Mouse (Mus musculus): ENCODE results near the gene Pitpnc1. TPM values are rescaled to one million over a fixed set of nuclear protein-coding genes. Genes with fewer than 3 reads are reported as not detected.

Gene Pitpnc1
- polyA plus RNA-seq, 1 experiment from 2014 or later: 46.7 TPM

GRCm38 (mm10) chr11:107465041-107465440, 5.5 kb downstream of the Pitpnc1 start:
- Histone ChIP-seq H3K9me3 (no peaks in the 10 kb centered on the region), H3K27me3 (no peaks in the 10 kb centered on the region), H3K27ac (replicated peaks) (no peak overlapping the region), H3K9ac (replicated peaks) (no peak overlapping the region), H3K4me1 (peaks cover 26% of the 10 kb centered on the region), H3K4me3 (no peak overlapping the region), H3K36me3 (0 out of 2 replicates have a peak, but pooled peaks cover 3% of the 10 kb centered on the region), H3K4me2 (replicated peaks) (no peak overlapping the region)
- ATAC-seq (replicated peaks): no peak
- 93% methylated on average over 4 of the region's 4 CpGs for WGBS

- 60% methylated on average over 6 of the region's 6 CpGs for WGBS
- no peak overlapping the region for H3K4me3 ChIP-seq
- no peak overlapping the region for H3K27ac ChIP-seq (replicated peaks)
Measured at GRCm38 (mm10) chr11:107464141-107464540, 6.4 kb downstream of the Pitpnc1 start.

GRCm38 (mm10) chr11:107463251-107463681, 7.2 kb downstream of the Pitpnc1 start:
- Histone ChIP-seq H3K36me3 (0 out of 2 replicates have a peak, but pooled peaks cover 3% of the 10 kb centered on the region), H3K9ac (replicated peaks) (no peak overlapping the region), H3K9me3 (no peaks in the 10 kb centered on the region), H3K4me1 (peaks cover 23% of the 10 kb centered on the region), H3K27me3 (no peaks in the 10 kb centered on the region), H3K27ac (replicated peaks) (no peak overlapping the region), H3K4me3 (no peak overlapping the region), H3K4me2 (replicated peaks) (no peak overlapping the region)
- ATAC-seq (replicated peaks): no peak
- WGBS: 95% methylated on average over 12 of the region's 12 CpGs

More at GRCm38 (mm10) chr11:107464141-107464540, 6.4 kb downstream of the Pitpnc1 start:
- Histone ChIP-seq H3K9me3 (no peaks in the 10 kb centered on the region), H3K4me1 (peaks cover 30% of the 10 kb centered on the region), H3K4me2 (replicated peaks) (no peak overlapping the region), H3K9ac (replicated peaks) (no peak overlapping the region), H3K27me3 (no peaks in the 10 kb centered on the region), H3K36me3 (0 out of 2 replicates have a peak, but pooled peaks cover 3% of the 10 kb centered on the region)
- no peak for ATAC-seq (replicated peaks)

GRCm38 (mm10) chr11:107462478-107462877, 8.0 kb downstream of the Pitpnc1 start:
- H3K9me3 ChIP-seq: no peaks in the 10 kb centered on the region
- no peak overlapping the region for H3K27ac ChIP-seq (replicated peaks)
- no peak overlapping the region for H3K4me2 ChIP-seq (replicated peaks)
- H3K9ac ChIP-seq (replicated peaks): no peak overlapping the region
- no peaks in the 10 kb centered on the region for H3K27me3 ChIP-seq
- 0 out of 2 replicates have a peak, but pooled peaks cover 3% of the 10 kb centered on the region for H3K36me3 ChIP-seq
- H3K4me3 ChIP-seq: no peak overlapping the region
- WGBS: 96% methylated on average over 3 of the region's 3 CpGs
- ATAC-seq (replicated peaks): no peak
- peaks cover 20% of the 10 kb centered on the region for H3K4me1 ChIP-seq

GRCm38 (mm10) chr11:107459828-107460227, 10.7 kb downstream of the Pitpnc1 start:
- H3K36me3 ChIP-seq: 0 out of 2 replicates have a peak, but pooled peaks cover 3% of the 10 kb centered on the region
- 0 out of 2 replicates have a peak overlapping the region, but pooled peaks have one; percentile 10 for H3K27ac ChIP-seq (replicated peaks)
- no peak overlapping the region for H3K4me3 ChIP-seq
- H3K4me1 ChIP-seq: peaks cover 10% of the 10 kb centered on the region; the same call in 1 of the 2 replicates
- WGBS: 32% methylated on average over 7 of the region's 7 CpGs
- H3K9me3 ChIP-seq: no peaks in the 10 kb centered on the region
- no peak overlapping the region for H3K9ac ChIP-seq (replicated peaks)
- no peak overlapping the region for H3K4me2 ChIP-seq (replicated peaks)
- no peak for ATAC-seq (replicated peaks)
- no peaks in the 10 kb centered on the region for H3K27me3 ChIP-seq

GRCm38 (mm10) chr11:107458986-107459385, 11.5 kb downstream of the Pitpnc1 start:
- 87% methylated on average over 7 of the region's 7 CpGs for WGBS
- Histone ChIP-seq H3K27ac (replicated peaks) (no peak overlapping the region), H3K4me2 (replicated peaks) (no peak overlapping the region), H3K27me3 (no peaks in the 10 kb centered on the region), H3K9ac (replicated peaks) (no peak overlapping the region), H3K36me3 (no peaks in the 10 kb centered on the region), H3K4me3 (no peak overlapping the region), H3K9me3 (no peaks in the 10 kb centered on the region), H3K4me1 (peaks cover 7% of the 10 kb centered on the region; the same call in 1 of the 2 replicates)
- ATAC-seq (replicated peaks): no peak

- no peak overlapping the region for H3K4me3 ChIP-seq
- H3K27ac ChIP-seq (replicated peaks): no peak overlapping the region
- no peak for ATAC-seq (replicated peaks)
- no peaks in the 10 kb centered on the region for H3K27me3 ChIP-seq
- no peaks in the 10 kb centered on the region for H3K36me3 ChIP-seq
- peaks cover 7% of the 10 kb centered on the region; the same call in 1 of the 2 replicates for H3K4me1 ChIP-seq
- no peak overlapping the region for H3K4me2 ChIP-seq (replicated peaks)
- 80% methylated on average over 12 of the region's 12 CpGs for WGBS
- no peaks in the 10 kb centered on the region for H3K9me3 ChIP-seq
- no peak overlapping the region for H3K9ac ChIP-seq (replicated peaks)
Measured at GRCm38 (mm10) chr11:107458286-107458685, 12.2 kb downstream of the Pitpnc1 start.

- ATAC-seq (replicated peaks): no peak
- Histone ChIP-seq H3K36me3 (no peaks in the 10 kb centered on the region), H3K4me2 (replicated peaks) (no peak overlapping the region), H3K4me3 (no peak overlapping the region), H3K4me1 (peaks cover 7% of the 10 kb centered on the region; the same call in 1 of the 2 replicates), H3K27ac (replicated peaks) (no peak overlapping the region), H3K9me3 (no peaks in the 10 kb centered on the region), H3K9ac (replicated peaks) (no peak overlapping the region), H3K27me3 (no peaks in the 10 kb centered on the region)
- WGBS: 93% methylated on average over 3 of the region's 3 CpGs
Measured at GRCm38 (mm10) chr11:107457282-107457681, 13.2 kb downstream of the Pitpnc1 start.

- no peaks in the 10 kb centered on the region for H3K36me3 ChIP-seq
- H3K4me1 ChIP-seq: peaks cover 6% of the 10 kb centered on the region; the same call in 1 of the 2 replicates
- H3K4me2 ChIP-seq (replicated peaks): no peak overlapping the region
- H3K27ac ChIP-seq (replicated peaks): no peak overlapping the region
- ATAC-seq (replicated peaks): no peak
- H3K9me3 ChIP-seq: no peaks in the 10 kb centered on the region
- H3K4me3 ChIP-seq: no peak overlapping the region
- WGBS: 57% methylated on average over 18 of the region's 19 CpGs
- no peak overlapping the region for H3K9ac ChIP-seq (replicated peaks)
- no peaks in the 10 kb centered on the region for H3K27me3 ChIP-seq
Measured at GRCm38 (mm10) chr11:107454546-107455462, 15.7 kb downstream of the Pitpnc1 start.

- Histone ChIP-seq H3K4me1 (peaks cover 5% of the 10 kb centered on the region; the same call in 1 of the 2 replicates), H3K27me3 (no peaks in the 10 kb centered on the region), H3K4me3 (no peak overlapping the region), H3K9me3 (no peaks in the 10 kb centered on the region), H3K4me2 (replicated peaks) (no peak overlapping the region), H3K36me3 (no peaks in the 10 kb centered on the region), H3K9ac (replicated peaks) (no peak overlapping the region), H3K27ac (replicated peaks) (no peak overlapping the region)
- WGBS: 96% methylated on average over 7 of the region's 7 CpGs
- ATAC-seq (replicated peaks): no peak
Measured at GRCm38 (mm10) chr11:107452053-107452452, 18.4 kb downstream of the Pitpnc1 start.

GRCm38 (mm10) chr11:107451106-107451505, 19.4 kb downstream of the Pitpnc1 start:
- peaks cover 5% of the 10 kb centered on the region; the same call in 1 of the 2 replicates for H3K4me1 ChIP-seq
- H3K4me2 ChIP-seq (replicated peaks): no peak overlapping the region
- no peak for ATAC-seq (replicated peaks)
- no peak overlapping the region for H3K4me3 ChIP-seq
- no peak overlapping the region for H3K27ac ChIP-seq (replicated peaks)
- 90% methylated on average over 10 of the region's 10 CpGs for WGBS
- H3K27me3 ChIP-seq: no peaks in the 10 kb centered on the region
- no peak overlapping the region for H3K9ac ChIP-seq (replicated peaks)
- H3K36me3 ChIP-seq: no peaks in the 10 kb centered on the region
- no peaks in the 10 kb centered on the region for H3K9me3 ChIP-seq

GRCm38 (mm10) chr11:107450097-107450496, 20.4 kb downstream of the Pitpnc1 start:
- Histone ChIP-seq H3K4me3 (no peak overlapping the region), H3K27ac (replicated peaks) (no peak overlapping the region), H3K9ac (replicated peaks) (no peak overlapping the region), H3K4me1 (peaks cover 7% of the 10 kb centered on the region; the same call in 1 of the 2 replicates), H3K9me3 (no peaks in the 10 kb centered on the region), H3K27me3 (no peaks in the 10 kb centered on the region), H3K36me3 (no peaks in the 10 kb centered on the region), H3K4me2 (replicated peaks) (no peak overlapping the region)
- WGBS: 37% methylated on average over 6 of the region's 6 CpGs
- ATAC-seq (replicated peaks): no peak

Data from forebrain, embryonic 15.5 days (tissue).